Comparison of ENCODE assay signal across 8 mouse cellular contexts in the genomic region with DNA sequence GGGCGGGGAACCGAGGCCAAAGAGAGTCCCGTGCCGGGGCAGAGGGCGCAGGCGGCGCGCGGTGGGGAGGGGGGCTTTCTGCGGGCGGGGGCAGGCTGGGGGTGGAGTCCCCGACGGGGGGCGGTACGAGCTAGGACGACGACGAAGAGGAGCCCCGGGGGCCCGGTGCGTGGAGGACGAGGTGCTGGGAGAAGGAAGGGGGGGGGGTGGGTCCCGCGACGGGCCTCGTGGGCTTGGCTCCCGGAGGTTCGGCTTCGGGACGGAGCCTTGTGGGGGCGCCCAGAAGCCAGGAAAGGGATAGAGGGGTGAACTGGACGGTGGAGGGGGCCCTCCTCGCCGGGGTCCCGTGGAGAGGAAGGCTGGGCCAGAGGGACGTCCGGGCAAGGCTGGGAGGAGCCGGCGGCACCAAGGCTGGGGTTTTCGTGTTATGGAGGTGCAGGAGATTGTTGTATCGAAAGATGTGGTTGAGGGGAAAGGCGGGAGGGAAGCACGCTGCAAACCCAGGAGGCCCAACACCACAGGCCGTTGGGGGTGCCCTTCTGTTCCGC. TPM values are rescaled to one million over a fixed set of nuclear protein-coding genes. Genes with fewer than 3 reads are reported as not detected.
DNase-seq lines count a peak whose midpoint lies in the region; ATAC-seq and TF ChIP-seq lines count a peak whose summit lies in the region.

No protein-coding gene starts in this region.

- no peaks in the 10 kb centered on the region; the same call in 1 of the 2 replicates for H3K4me1 ChIP-seq in spleen, adult 2 months (ENCODE audit: control insufficient read depth, insufficient read depth, insufficient read length)
- H3K4me1 ChIP-seq in heart, embryonic 13.5 days, result peaks cover 11% of the 10 kb centered on the region
- H3K4me1 ChIP-seq in midbrain, embryonic 11.5 days (ENCODE audit: control insufficient read depth, insufficient read depth, low read length), result peaks cover 2% of the 10 kb centered on the region; the same call in 1 of the 2 replicates

- 21% methylated on average over 44 of the region's 45 CpGs for WGBS in spleen, adult 2 months
- 16% methylated on average over 24 of the region's 45 CpGs for WGBS in heart, embryonic 13.5 days
- WGBS in midbrain, embryonic 11.5 days, result 14% methylated on average over 23 of the region's 45 CpGs

- H3K9me3 ChIP-seq in heart, embryonic 13.5 days, result no peaks in the 10 kb centered on the region
- H3K9me3 ChIP-seq in midbrain, embryonic 11.5 days (ENCODE audit: control insufficient read depth, low read length), result no peaks in the 10 kb centered on the region

- peak overlapping the region; percentile 83 for H3K4me2 ChIP-seq in heart, embryonic 13.5 days
- H3K4me2 ChIP-seq in midbrain, embryonic 11.5 days, result peak overlapping the region; percentile 71

- no peak overlapping the region for H3K27ac ChIP-seq in spleen, adult 2 months (ENCODE audit: insufficient read depth, low read length)
- H3K27ac ChIP-seq in heart, embryonic 13.5 days (replicated peaks), result peak overlapping the region; percentile 28; the same call in 1 of the 2 replicates
- H3K27ac ChIP-seq in midbrain, embryonic 11.5 days (ENCODE audit: low read depth, low read length), result no peak overlapping the region

- DNase-seq in spleen, adult 2 months (ENCODE audit: low read depth in 1 of 2, low spot score in 2 of 2), result peak in 1 of 2 experiments; percentile 2
- no peak for DNase-seq in spleen, adult 12 weeks (ENCODE audit: low spot score)
- DNase-seq in cerebellum, postnatal 14 days, result peak; percentile 33 to 36
- peak; percentile 6 to 54 for DNase-seq in kidney, postnatal 25 days
- peak; percentile 88 for DNase-seq in midbrain, embryonic 11.5 days (ENCODE audit: low spot score, missing footprints)
- DNase-seq in thymus, postnatal 0 days (ENCODE audit: low spot score), result peak; percentile 34
- no peak for DNase-seq in layer of hippocampus, adult 9-11 months

- no peak for TF ChIP-seq POLR2A in spleen, adult 2 months (IDR thresholded peaks at IDR 0.05; ENCODE audit: low read depth, low read length)

- no peak for ATAC-seq in heart, embryonic 13.5 days (ENCODE audit: extremely low read depth, insufficient number of reproducible peaks, low FRiP score, low TSS enrichment)
- ATAC-seq in midbrain, embryonic 11.5 days (ENCODE audit: low FRiP score), result no peak

- peaks cover 5% of the 10 kb centered on the region; the same call in 1 of the 2 replicates for H3K27me3 ChIP-seq in spleen, adult 2 months (ENCODE audit: control insufficient read depth, insufficient read depth, low read length)
- peaks cover 47% of the 10 kb centered on the region for H3K27me3 ChIP-seq in heart, embryonic 13.5 days (replicated peaks)
- no peaks in the 10 kb centered on the region; the same call in none of the 2 replicates for H3K27me3 ChIP-seq in midbrain, embryonic 11.5 days (ENCODE audit: control insufficient read depth, insufficient read depth, low read length)

- H3K9ac ChIP-seq in heart, embryonic 13.5 days, result peak overlapping the region; percentile 82
- peak overlapping the region; percentile 68 for H3K9ac ChIP-seq in midbrain, embryonic 11.5 days (ENCODE audit: low read length)

- no peaks in the 10 kb centered on the region for H3K36me3 ChIP-seq in spleen, adult 2 months (ENCODE audit: control insufficient read depth, insufficient read depth, low read length)
- peaks cover 2% of the 10 kb centered on the region; the same call in 1 of the 2 replicates for H3K36me3 ChIP-seq in heart, embryonic 13.5 days
- H3K36me3 ChIP-seq in midbrain, embryonic 11.5 days (ENCODE audit: control insufficient read depth, insufficient read depth, low read length), result no peaks in the 10 kb centered on the region

- H3K4me3 ChIP-seq in spleen, adult 2 months (ENCODE audit: extremely low read depth, insufficient read depth, insufficient read length), result peak overlapping the region; percentile 58; the same call in 1 of the 2 replicates
- H3K4me3 ChIP-seq in heart, embryonic 13.5 days, result peak overlapping the region; percentile 64
- peak overlapping the region; percentile 58 for H3K4me3 ChIP-seq in midbrain, embryonic 11.5 days (ENCODE audit: low read depth, low read length)

- TF ChIP-seq CTCF in spleen, adult 2 months (IDR thresholded peaks at IDR 0.05; ENCODE audit: extremely low read depth, insufficient read depth, insufficient read length, insufficient replicate concordance), result no peak

RNA-seq across cellular contexts. Expression of a gene that starts 4.3 kb away (rescaled TPM):
- polyA plus RNA-seq in spleen, adult 2 months (2012; rRNA removed), result 3.1 and 3.4 TPM in 2 replicates
- 3.8 and 4.1 TPM in 2 replicates for polyA plus RNA-seq in heart, embryonic 13.5 days (2015; fragmentation: Nextera tagmentation; extraction: Ambion mirVana)
- polyA plus RNA-seq in midbrain, embryonic 11.5 days (2014; fragmentation: Nextera tagmentation; extraction: Ambion mirVana), result 4.2 and 4.7 TPM in 2 replicates
- 1.4 and 1.8 TPM in 2 replicates for polyA plus RNA-seq in thymus, postnatal 0 days (2015; fragmentation: Nextera tagmentation; extraction: Ambion mirVana)

Comparison
In these comparisons a context has a peak if more than half of its experiments do, and no peak if none do; other contexts are left out.
1. DNase-seq: peak in cerebellum, postnatal 14 days (2 of 2), kidney, postnatal 25 days (2 of 2), midbrain, embryonic 11.5 days (single experiment) and thymus, postnatal 0 days (single experiment); none in spleen, adult 12 weeks (single experiment) and layer of hippocampus, adult 9-11 months (single experiment).
2. Peak in every context shown above with its lines, with median percentiles within 50 percentile points of each other: H3K4me3 ChIP-seq.